8 mouse cellular contexts compared by ENCODE assay signal in genomic region chr5:146963118-146963936, GRCm38 (mm10). TPM values are rescaled to one million over a fixed set of nuclear protein-coding genes. Genes with fewer than 3 reads are reported as not detected.
A peak's percentile ranks its signal among the peaks of the same experiment; 100 is the strongest.
DNase-seq lines count a peak whose midpoint lies in the region; ATAC-seq lines count a peak whose summit lies in the region.

Mtif3 (minus strand) TSS chr5:146963800.

- H3K27me3 ChIP-seq in forebrain, embryonic 10.5 days (ENCODE audit: poor library complexity, severe bottlenecking) = peaks cover 28% of the 10 kb centered on the region
- H3K27me3 ChIP-seq in heart, embryonic 15.5 days = no peaks in the 10 kb centered on the region
- H3K27me3 ChIP-seq in liver, embryonic 15.5 days = no peaks in the 10 kb centered on the region
- H3K27me3 ChIP-seq in neural tube, embryonic 12.5 days (replicated peaks) = no peaks in the 10 kb centered on the region

- DNase-seq in CD8-positive naive resting alpha-beta T cell, adult 2 months (ENCODE audit: low read depth in 2 of 2, low spot score in 2 of 2) = peak; percentile 58 to 71
- peak; percentile 65 for DNase-seq in c-Kit-positive CD71-negative TER-119-negative erythroid progenitor cells, embryonic 14.5 days (ENCODE audit: low read depth)
- DNase-seq in forebrain, embryonic 10.5 days (ENCODE audit: extremely low spot score, low spot score) = peak; percentile 85
- peak; percentile 89 to 91 for DNase-seq in kidney, postnatal 36 days
- DNase-seq in telencephalon, adult 2 months (ENCODE audit: low read depth, low spot score) = peak; percentile 94

- no peaks in the 10 kb centered on the region for H3K9me3 ChIP-seq in forebrain, embryonic 10.5 days
- H3K9me3 ChIP-seq in heart, embryonic 15.5 days (replicated peaks) = no peaks in the 10 kb centered on the region
- H3K9me3 ChIP-seq in liver, embryonic 15.5 days (replicated peaks) = no peaks in the 10 kb centered on the region
- H3K9me3 ChIP-seq in neural tube, embryonic 12.5 days = no peaks in the 10 kb centered on the region

- H3K9ac ChIP-seq in heart, embryonic 15.5 days = peak within 1 kb of the TSS; percentile 86
- peak within 1 kb of the TSS; percentile 82 for H3K9ac ChIP-seq in liver, embryonic 15.5 days
- peak within 1 kb of the TSS; percentile 69 for H3K9ac ChIP-seq in neural tube, embryonic 12.5 days

- peak within 1 kb of the TSS; percentile 88 for H3K27ac ChIP-seq in forebrain, embryonic 10.5 days
- H3K27ac ChIP-seq in heart, embryonic 15.5 days = peak within 1 kb of the TSS; percentile 56
- peak within 1 kb of the TSS; percentile 51; the same call in 1 of the 2 replicates for H3K27ac ChIP-seq in liver, embryonic 15.5 days (replicated peaks)
- no peak within 1 kb of the TSS for H3K27ac ChIP-seq in neural tube, embryonic 12.5 days

- peak within 1 kb of the TSS; percentile 69 for H3K4me2 ChIP-seq in heart, embryonic 15.5 days
- peak within 1 kb of the TSS; percentile 76 for H3K4me2 ChIP-seq in liver, embryonic 15.5 days
- peak within 1 kb of the TSS; percentile 82 for H3K4me2 ChIP-seq in neural tube, embryonic 12.5 days (replicated peaks)

- peaks cover 16% of the 10 kb centered on the region for H3K4me1 ChIP-seq in forebrain, embryonic 10.5 days
- H3K4me1 ChIP-seq in heart, embryonic 15.5 days (replicated peaks) = peaks cover 10% of the 10 kb centered on the region
- H3K4me1 ChIP-seq in liver, embryonic 15.5 days (replicated peaks) = peaks cover 19% of the 10 kb centered on the region
- peaks cover 7% of the 10 kb centered on the region for H3K4me1 ChIP-seq in neural tube, embryonic 12.5 days

- ATAC-seq in heart, embryonic 15.5 days (replicated peaks; ENCODE audit: insufficient number of reproducible peaks, insufficient read depth, low FRiP score, low read depth) = peak; percentile 64; the same call in 1 of the 2 replicates
- peak; percentile 76 for ATAC-seq in liver, embryonic 15.5 days (ENCODE audit: insufficient read depth)
- ATAC-seq in neural tube, embryonic 12.5 days (ENCODE audit: low FRiP score, low read depth) = peak; percentile 69

- peaks cover 20% of the 10 kb centered on the region for H3K36me3 ChIP-seq in forebrain, embryonic 10.5 days (replicated peaks)
- H3K36me3 ChIP-seq in heart, embryonic 15.5 days = peaks cover 10% of the 10 kb centered on the region
- peaks cover 14% of the 10 kb centered on the region for H3K36me3 ChIP-seq in liver, embryonic 15.5 days (replicated peaks)
- H3K36me3 ChIP-seq in neural tube, embryonic 12.5 days = peaks cover 10% of the 10 kb centered on the region

- peak within 1 kb of the TSS; percentile 80 for H3K4me3 ChIP-seq in forebrain, embryonic 10.5 days
- H3K4me3 ChIP-seq in heart, embryonic 15.5 days = peak within 1 kb of the TSS; percentile 93
- H3K4me3 ChIP-seq in liver, embryonic 15.5 days (replicated peaks) = peak within 1 kb of the TSS; percentile 93
- peak within 1 kb of the TSS; percentile 90 for H3K4me3 ChIP-seq in neural tube, embryonic 12.5 days

- WGBS in forebrain, embryonic 10.5 days = 2% methylated on average over 46 of the region's 46 CpGs
- 1% methylated on average over 46 of the region's 46 CpGs for WGBS in heart, embryonic 15.5 days
- WGBS in liver, embryonic 15.5 days (ENCODE audit: insufficient replicate concordance) = 2% methylated on average over 46 of the region's 46 CpGs
- WGBS in neural tube, embryonic 12.5 days = 2% methylated on average over 46 of the region's 46 CpGs

RNA-seq across cellular contexts. Expression of gene Mtif3, which starts in this region (rescaled TPM):
- 20.7 and 22.4 TPM in 2 replicates for polyA plus RNA-seq in forebrain, embryonic 10.5 days (2016; fragmentation: Nextera tagmentation; extraction: Ambion mirVana)
- polyA plus RNA-seq in heart, embryonic 15.5 days (2015; fragmentation: Nextera tagmentation; extraction: Ambion mirVana) = 18.3 and 21.9 TPM in 2 replicates
- 9.4 and 11.6 TPM in 2 replicates for polyA plus RNA-seq in liver, embryonic 15.5 days (2015; fragmentation: Nextera tagmentation; extraction: Ambion mirVana)
- polyA plus RNA-seq in neural tube, embryonic 12.5 days (2016; fragmentation: Nextera tagmentation; extraction: Ambion mirVana) = 26.8 and 28.9 TPM in 2 replicates
